Mouse (Mus musculus) layer of hippocampus, adult 18-20 months (tissue): ENCODE results near the gene Nfic. TPM values are rescaled to one million over a fixed set of nuclear protein-coding genes. Genes with fewer than 3 reads are reported as not detected.
"Not testable (repeated sequence)": the region's sequence is repeated elsewhere in the genome, so short reads cannot be mapped to it uniquely, and the experiment has no call there.

Experiments
- DNase-seq, 2 experiments: peaks; one replicate each; pipeline ENCODE4 v3.0.0; 2022; ENCODE audit warnings: low spot score in 2 of 2
- total RNA-seq, 2 experiments: library from RNA; stranded (reverse); gene quantifications; 2 replicates each; pipeline ENCODE4 v1.2.3; 2021

Nfic gene
- total RNA-seq, 2 experiments from 2014 or later: 54.2 to 54.7 TPM

- no peak for DNase-seq
These were observed 6.4 kb upstream of the Nfic start for GRCm38 (mm10) chr10:81461673-81462414.

DNA sequence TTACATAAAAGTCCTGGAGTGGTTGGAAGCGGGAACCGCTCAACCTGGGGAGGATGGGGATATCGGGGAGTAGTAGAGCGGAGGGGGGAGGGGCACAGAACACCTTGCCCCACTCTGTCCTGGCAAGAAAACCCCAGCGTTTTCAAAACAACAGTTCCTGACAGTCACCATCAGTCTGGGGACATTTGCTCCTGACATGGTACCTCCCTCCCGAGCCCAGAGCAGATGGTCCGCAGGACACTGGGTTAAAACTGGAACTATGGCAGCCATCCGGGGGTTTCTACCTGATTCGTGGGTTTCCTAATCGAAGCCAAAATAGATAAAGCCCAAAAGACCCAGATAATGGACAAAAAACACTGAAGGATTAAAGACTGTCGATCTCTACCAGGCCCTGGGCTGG, 5.5 kb upstream of the Nfic start:
- DNase-seq: no peak

- no peak for DNase-seq
These were observed 5.0 kb upstream of the Nfic start for GRCm38 (mm10) chr10:81460471-81460870.

- DNase-seq: no peak
These were observed 4.0 kb upstream of the Nfic start for GRCm38 (mm10) chr10:81459399-81459798.

GRCm38 (mm10) chr10:81458267-81458666, 2.8 kb upstream of the Nfic start:
- peak; percentile 2 to 10 for DNase-seq

DNA sequence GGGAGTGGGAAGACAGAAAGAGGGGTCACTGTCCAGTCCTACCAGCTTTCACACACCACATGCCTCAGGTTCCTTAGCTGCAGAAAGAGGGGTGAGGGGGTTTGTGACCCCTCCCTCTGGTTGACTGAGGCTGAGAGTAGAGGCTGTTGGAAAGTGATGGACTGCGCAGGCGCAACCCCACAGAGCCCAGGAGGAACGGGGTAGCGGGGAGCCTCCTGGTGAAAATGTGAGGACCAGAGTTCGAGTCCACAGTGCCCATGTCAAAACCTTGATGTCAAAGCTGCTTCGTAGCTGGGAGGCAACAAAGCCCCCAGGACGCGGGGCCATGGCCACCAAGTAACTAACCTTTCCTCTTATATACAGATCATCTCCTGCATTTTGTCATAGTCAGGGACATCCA, 2.2 kb upstream of the Nfic start:
- no peak for DNase-seq

DNA sequence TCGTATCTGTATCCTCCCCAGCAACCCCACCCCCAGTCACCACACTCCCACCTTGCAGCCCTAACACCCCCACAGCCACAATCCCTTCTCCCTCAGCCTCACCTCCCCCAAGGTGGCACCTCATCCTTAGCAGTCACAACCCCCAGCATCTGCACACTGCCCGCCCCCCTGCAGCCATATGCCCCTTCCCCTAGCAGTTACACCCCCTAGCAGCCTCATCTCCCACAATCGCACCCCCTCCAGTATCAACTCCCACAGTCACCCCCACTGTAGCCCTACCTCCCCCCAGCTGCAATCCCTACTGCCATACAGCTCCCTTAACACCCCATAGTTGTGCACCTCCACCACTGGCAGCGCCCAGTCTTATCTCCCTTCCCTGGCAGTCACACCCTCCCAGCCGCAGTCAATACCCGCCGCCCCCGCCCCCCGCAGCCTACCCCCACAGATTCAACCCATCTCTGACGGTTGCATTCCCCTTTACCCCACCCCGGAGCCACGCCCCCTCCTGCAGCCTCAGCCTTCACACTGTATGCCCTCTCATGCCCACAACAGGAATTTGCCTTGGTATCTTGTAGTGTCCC, 1.6 kb upstream of the Nfic start:
- no peak for DNase-seq

- DNase-seq: no peak
These were observed 1.3 kb downstream of the Nfic start for GRCm38 (mm10) chr10:81454106-81454505.

DNA sequence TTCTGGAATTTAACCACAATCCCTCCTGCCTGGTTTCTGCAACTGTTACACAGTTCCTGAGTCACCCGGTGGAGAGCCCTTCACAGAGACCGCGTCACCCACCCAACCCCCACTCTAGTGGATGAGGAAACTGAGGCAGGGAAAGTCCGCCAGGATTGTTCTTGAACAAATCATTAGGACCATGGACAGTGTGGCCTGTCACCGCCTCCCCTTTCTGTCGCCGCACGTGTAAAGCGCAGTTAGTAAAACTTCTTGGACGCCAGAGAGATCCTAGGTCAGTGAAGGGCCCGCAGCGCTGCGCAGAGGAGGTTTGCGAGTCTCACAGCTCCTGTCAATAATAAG, 2.5 kb downstream of the Nfic start:
- no peak for DNase-seq

GRCm38 (mm10) chr10:81452237-81452946, 3.0 kb downstream of the Nfic start:
- DNase-seq: peak in 1 of 2 experiments; percentile 6

GRCm38 (mm10) chr10:81451365-81451745, 4.1 kb downstream of the Nfic start:
- peak in 1 of 2 experiments; percentile 3 for DNase-seq

GRCm38 (mm10) chr10:81450641-81451364, 4.6 kb downstream of the Nfic start:
- no peak for DNase-seq

GRCm38 (mm10) chr10:81450140-81450539, 5.3 kb downstream of the Nfic start:
- DNase-seq: peak in 1 of 2 experiments; percentile 91

DNA sequence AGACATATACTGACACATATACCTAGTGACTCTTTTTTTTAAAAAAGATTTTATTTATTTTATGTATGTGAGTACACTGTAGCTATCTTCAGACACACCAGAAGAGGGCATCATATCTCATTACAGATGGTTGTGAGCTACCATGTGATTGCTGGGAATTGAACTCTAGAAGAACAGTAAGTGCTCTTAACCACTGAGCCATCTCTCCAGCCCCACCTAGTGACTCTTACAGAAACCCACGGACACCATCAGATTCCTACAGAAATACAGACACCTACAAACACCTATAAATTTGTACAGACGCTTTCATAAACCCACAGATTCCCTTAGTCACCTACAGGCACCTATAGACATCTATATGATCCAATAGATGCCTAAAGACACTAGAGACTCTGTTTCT, 9.9 kb downstream of the Nfic start:
- not testable (repeated sequence) for DNase-seq

- no peak for DNase-seq
These were observed 14.4 kb downstream of the Nfic start for GRCm38 (mm10) chr10:81441019-81441418.

DNA sequence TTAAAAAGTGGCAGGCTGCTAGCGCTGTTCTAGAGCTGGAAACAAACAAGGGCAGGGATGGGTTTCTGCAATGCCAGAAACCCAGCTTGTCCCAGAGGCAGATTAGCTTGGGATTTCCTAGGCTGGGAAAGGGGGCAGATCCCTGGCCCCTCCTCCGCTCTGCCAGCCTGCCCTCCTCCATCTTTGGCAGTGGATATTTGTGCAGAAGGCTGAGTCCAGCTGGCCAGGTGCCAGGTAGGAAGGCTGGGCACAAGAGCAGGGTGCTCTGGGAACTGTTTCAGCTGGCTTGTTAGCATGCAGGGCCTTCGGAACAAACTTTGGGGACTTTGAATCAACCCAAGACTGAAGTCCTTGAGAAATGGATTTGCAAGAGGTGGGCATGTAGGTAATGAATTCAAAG, 20.0 kb downstream of the Nfic start:
- DNase-seq: peak in 1 of 2 experiments; percentile 88

GRCm38 (mm10) chr10:81434361-81435263, 20.8 kb downstream of the Nfic start:
- peak in 1 of 2 experiments; percentile 3 for DNase-seq

DNA sequence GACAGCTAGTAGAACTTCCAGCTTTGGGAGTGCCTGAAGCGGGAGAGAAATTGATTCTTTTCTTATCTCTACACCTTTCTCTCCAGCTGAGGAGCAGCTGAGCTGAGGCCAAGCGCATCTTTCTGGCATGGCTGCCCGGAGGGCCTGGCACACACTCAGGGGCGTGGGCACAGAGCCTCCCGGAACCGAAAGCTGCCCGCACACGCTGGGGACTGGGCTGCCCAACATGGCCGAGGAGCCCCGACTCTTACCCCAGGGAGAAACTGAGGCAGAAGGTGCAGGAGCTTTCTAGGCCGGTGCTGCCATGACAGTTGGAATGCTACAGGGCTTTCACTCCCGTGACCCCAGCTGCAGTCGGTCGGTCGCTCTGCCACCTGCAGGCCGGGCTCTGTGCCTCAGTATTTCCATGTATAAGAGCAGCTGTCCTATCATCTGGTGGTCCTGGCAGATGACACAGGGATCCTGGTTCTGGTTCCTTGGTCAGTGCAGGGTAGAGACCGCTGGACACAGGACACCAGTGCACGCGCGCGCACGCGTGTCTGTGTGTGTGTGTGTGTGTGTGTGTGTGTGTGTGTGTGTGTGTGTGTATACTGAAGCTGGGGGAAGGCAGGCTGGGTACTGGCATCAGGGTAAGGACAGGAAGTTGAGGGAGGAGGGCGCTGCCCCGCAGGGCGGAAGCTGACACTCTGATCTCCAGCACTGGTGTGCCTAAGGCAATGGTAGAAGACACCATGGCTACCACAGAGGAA, 21.7 kb downstream of the Nfic start:
- peak in 1 of 2 experiments; percentile 31 for DNase-seq

- peak; percentile 91 to 97 for DNase-seq
These were observed 22.6 kb downstream of the Nfic start for GRCm38 (mm10) chr10:81432868-81433262.
